Mouse (Mus musculus) bone marrow macrophage, adult 2 months (primary cell): ENCODE data around the gene Actr8. TPM values are rescaled to one million over a fixed set of nuclear protein-coding genes. Genes with fewer than 3 reads are reported as not detected.

Source experiments
- H3K27ac ChIP-seq: 2 replicates; pipeline ENCODE4 v1.5.1; 2012; ENCODE audit warnings: low read depth, low read length; ENCODE audit not compliant: insufficient read depth
- H3K4me1 ChIP-seq: 2 replicates; pipeline ENCODE4 v1.6.1; 2012; ENCODE audit warnings: low read length; ENCODE audit not compliant: control insufficient read depth, insufficient read depth
- H3K4me3 ChIP-seq: 2 replicates; pipeline ENCODE4 v1.5.1; 2012; ENCODE audit warnings: mild to moderate bottlenecking, low read length, moderate library complexity; ENCODE audit not compliant: insufficient read depth
- CTCF ChIP-seq: IDR thresholded peaks from 2 replicates; pipeline ENCODE4 v1.5.1; 2012; ENCODE audit warnings: low read depth, mild to moderate bottlenecking, low read length, moderate library complexity
- POLR2A ChIP-seq: IDR thresholded peaks from 2 replicates; pipeline ENCODE4 v1.6.1; 2012; ENCODE audit warnings: mild to moderate bottlenecking, low read depth, low read length, borderline replicate concordance
- polyA plus RNA-seq: library from polyadenylated mRNA; stranded (reverse); fragments of >200 nt; gene quantifications from 2 replicates; pipeline ENCODE4 v1.2.4, GENCODE M21; 2012; ENCODE audit not compliant: missing spikeins, insufficient read depth, insufficient read length

Actr8 gene
- polyA plus RNA-seq, 1 experiment, result 42.4 TPM

DNA sequence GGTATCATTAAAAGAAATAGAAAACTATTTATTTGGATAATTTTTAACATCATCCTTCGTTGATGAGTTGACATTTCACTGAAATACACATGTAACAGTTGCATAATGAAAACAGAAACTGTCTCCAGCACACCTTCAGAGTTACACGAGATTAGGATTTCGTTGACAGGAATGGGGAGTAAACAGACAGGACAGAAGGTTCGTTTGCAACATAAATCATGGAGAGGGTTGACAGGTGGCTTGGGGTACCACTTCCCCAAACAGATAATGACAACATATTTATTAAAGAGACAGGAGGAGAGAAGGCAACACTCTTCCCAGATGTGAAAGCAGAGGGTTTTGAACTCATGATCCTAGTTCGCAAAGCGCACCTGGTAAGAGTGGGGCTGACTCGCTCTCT, 76.8 kb downstream of the Actr8 start:
- TF ChIP-seq CTCF (no peak), POLR2A (no peak)
- Histone ChIP-seq H3K4me3 (no peak overlapping the region), H3K27ac (no peak overlapping the region), H3K4me1 (no peaks in the 10 kb centered on the region)

Other genes with a start within 250 kb of the Actr8 start
- 214 and 249 TPM in 2 replicates for gene Selenok, start 10.0 kb upstream of the Actr8 start, polyA plus RNA-seq
- not detected in 2 replicates for gene Il17rb, start 30.6 kb downstream of the Actr8 start, polyA plus RNA-seq
- not detected in 2 replicates for gene Chdh, start 30.7 kb downstream of the Actr8 start, polyA plus RNA-seq